Mouse (Mus musculus) cerebellum, postnatal 36 days (tissue): ENCODE measurements around the gene Dgcr8.

Source experiments
- DNase-seq, 2 experiments: peaks; one replicate each; pipeline ENCODE4 v3.0.0; 2021 to 2022; ENCODE audit warnings: mixed read lengths in 2 of 2

Dgcr8 gene

DNA sequence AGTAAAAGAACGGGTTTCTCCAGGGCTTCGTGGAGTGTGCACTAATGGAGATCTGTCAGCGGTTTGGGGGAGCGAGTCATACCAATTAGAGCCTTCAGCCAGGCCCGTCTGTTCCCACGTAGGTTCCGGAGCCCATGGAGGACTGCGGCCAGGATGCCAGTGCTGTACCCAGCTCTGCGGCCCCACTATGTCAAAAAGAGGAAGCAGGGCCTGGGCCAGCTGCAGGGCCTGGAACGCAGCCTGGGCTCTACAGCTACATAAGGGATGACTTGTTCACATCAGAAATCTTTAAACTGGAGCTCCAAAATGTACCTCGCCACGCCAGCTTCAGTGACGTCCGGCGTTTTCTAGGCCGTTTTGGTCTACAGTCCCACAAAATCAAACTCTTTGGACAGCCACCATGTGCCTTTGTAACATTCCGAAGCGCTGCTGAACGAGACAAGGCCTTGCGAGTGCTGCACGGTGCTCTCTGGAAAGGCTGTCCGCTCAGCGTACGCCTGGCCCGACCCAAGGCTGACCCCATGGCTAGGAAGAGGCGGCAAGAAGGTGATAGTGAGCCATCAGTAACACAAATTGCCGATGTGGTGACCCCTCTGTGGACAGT lies 39.6 kb downstream of the Dgcr8 start:
- DNase-seq: peak in 1 of 2 experiments; percentile 52

DNA sequence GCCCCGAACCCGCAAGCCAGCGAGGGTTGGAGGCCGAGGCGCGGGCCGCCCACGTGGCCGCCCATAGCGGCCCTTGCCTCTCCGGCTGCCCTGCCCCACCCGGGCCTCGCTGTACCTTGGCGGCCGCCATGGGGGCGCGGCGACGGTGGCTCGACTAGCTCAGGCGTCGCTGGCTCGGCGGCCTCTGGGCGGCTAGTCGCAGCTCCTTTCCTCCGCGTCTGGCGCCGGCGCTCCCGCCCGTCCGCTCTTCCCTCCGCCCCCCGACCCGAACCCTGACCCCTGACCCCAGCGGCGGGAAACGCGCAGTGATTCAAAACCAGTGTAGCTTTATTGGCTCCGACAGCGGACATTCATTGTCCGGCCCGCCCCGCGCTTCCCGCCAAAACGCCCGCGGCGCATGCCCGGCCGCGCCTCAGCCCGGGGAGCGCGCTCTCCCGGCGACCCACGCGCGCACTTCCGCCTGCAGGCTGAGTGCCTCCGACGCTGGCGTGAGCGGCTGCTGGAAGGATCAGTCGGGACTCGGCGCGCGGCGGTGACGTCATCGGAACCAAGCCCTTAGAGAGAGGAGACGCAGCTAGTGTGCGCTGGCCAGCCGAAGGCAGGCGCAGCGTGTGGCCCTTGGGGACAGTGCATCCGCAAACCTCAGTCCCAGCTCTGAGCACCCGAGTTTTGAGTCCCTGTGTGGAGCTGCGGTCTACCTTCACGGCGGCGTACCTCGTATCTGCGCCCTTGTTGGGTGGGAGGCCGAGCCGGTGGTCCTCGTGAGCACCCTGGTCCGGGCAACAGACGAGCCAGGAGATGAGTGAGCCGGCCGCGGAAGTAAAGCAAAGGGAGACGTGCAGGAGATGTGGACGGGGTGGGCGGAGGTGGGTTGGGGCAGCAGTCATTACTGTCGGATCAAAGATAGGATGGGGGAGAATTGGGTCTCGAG lies 40.3 kb downstream of the Dgcr8 start, which contains the start of the genes Trmt2a and Ranbp1:
Gene Trmt2a (plus strand): TSS at position 247 of the 931 bp plus-strand sequence.
Gene Ranbp1 (minus strand): TSS at position 300 of the 931 bp plus-strand sequence.
- DNase-seq: peak; percentile 96 to 98

GRCm38 (mm10) chr16:18247521-18248399 lies 41.3 kb downstream of the Dgcr8 start:
- no peak for DNase-seq

DNA sequence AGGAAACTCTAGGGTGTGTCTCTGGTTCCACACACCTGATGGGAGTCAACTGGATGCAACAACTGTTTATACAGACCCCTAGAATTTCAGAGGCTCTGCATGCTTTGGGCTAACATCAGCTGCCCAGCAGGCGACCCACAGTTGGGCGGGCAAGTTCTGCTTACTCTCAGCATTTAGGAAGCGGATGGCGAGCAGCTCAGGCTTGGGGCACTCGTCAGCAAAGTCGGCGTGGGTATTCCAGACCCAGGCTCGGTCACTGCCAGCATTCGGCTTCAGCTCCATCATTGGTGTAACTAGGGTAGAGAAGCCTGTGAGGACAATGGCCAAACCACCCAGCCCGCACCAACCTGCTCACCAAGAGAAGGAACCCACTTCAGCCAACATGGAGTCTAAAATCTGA lies 47.5 kb downstream of the Dgcr8 start:
- no peak for DNase-seq

DNA sequence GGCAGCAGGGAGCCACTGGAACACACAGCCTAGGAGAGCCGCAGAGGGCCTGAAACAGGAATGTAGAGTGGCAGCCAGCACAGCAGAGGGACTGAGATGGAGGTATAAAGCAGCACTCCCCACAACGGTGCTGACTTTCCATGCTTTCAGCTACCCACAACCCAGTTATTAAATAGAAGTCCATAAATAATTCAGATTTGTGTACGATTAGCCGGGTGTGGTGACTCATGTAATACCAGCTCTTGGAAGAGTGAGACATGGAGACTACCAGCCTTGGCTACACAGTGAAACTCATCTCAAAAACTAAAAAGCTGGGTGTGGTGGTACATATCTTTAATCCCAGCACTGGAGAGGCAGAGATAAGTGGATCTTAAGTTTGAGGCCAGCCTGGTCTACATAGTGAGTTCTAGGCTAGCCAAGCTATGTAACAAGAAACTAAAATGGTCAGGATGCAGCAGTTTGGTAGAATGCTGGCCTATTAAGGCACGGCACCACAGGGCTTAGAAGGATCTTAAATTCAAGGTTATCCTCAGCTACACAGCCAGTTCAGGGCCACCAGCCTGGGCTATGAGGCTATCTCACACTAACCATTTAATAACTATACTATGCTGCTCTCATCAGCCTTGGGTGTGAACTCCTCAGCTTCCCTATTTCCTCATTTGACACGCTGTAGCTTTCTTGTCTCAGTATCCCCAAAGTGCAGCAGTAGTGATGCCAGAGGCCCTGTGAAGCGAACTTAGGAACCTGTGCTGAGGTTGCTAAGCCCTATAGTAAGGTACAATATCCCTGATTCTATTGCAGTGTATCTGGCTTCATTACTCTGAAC lies 52.2 kb downstream of the Dgcr8 start:
- DNase-seq: no peak

- peak; percentile 70 to 74 for DNase-seq
Measured at GRCm38 (mm10) chr16:18235389-18236065, 53.5 kb downstream of the Dgcr8 start.

DNA sequence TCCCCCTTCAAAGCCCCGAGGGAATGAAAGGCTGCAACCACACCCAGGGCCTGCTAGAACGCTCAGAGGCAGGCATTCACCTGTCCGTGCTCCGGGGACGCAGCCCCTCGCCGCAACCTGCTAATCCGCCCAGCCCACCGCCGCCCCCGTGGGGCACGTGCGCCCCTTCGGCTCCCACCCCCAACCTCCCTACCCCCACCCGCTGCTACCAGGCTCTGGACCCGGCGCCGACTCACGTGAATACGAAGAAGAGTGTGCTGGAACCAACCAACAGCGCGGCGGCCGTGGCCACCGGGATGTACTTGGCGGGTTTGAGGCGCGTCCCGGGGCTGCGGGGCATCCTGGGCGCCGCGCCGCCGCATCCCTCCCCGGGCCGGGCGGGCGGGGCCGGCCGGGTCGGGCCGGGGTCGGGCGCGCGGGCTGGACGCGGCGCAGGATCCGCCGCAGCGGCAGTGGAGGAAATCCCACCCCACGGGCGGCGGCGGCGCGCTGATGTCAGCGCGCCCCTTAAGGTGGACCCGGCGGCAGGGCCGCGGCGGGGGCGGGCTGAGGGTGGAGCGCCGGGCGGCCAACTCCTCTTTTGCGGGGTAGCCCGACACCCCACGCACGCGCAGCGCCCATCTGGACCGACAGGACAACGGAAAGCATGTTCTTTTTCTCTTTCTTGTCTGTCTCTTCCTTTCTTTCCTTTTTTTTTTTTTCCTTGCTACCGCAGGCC lies 54.2 kb downstream of the Dgcr8 start, which contains the start of gene Zdhhc8:
Gene Zdhhc8 (minus strand): TSS at position 466 of the 718 bp plus-strand sequence.
- peak in 1 of 2 experiments; percentile 83 for DNase-seq

GRCm38 (mm10) chr16:18233919-18234670 lies 55.0 kb downstream of the Dgcr8 start:
- DNase-seq: no peak

DNA sequence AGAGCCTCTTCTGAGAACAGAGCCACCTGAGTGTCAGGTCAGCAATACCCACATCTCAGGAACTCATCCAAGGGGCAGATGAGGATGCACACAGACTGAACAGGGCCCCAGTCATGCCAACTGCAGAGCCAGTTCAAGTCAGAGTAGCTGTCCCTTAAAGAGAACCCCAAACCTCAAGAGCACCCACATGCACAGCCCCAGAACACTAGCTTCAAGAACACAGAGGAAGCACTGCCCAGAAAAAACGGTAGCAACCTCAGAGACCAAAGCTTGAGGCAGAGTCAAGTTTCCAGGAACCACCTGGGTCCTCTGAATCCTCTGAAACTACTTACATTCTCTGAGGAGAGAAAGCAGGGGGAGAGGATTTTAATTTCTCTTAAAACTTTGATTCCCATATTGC lies 55.6 kb downstream of the Dgcr8 start:
- no peak for DNase-seq

GRCm38 (mm10) chr16:18231451-18231850 lies 57.6 kb downstream of the Dgcr8 start:
- DNase-seq: no peak

GRCm38 (mm10) chr16:18231047-18231446 lies 58.0 kb downstream of the Dgcr8 start:
- DNase-seq: no peak

DNA sequence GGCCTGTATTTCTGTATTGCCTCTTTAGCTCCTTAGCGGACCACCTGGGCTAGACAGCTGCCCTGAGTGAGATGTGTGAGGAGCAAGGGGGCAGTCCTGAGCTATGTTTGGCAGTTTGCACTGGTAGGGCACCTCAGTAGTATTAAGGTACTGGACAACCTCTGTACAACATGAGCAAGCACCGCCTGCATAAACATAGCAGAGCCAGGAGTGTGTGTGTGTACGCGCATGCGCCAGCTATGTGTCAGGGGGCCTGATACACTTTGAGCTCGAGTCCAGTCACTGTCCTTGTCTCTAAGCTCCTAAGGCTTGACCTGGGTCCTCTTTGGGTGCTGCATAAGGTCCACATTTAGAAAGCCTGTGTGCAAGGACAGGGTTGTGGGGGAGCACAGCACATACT lies 58.4 kb downstream of the Dgcr8 start:
- DNase-seq: no peak

DNA sequence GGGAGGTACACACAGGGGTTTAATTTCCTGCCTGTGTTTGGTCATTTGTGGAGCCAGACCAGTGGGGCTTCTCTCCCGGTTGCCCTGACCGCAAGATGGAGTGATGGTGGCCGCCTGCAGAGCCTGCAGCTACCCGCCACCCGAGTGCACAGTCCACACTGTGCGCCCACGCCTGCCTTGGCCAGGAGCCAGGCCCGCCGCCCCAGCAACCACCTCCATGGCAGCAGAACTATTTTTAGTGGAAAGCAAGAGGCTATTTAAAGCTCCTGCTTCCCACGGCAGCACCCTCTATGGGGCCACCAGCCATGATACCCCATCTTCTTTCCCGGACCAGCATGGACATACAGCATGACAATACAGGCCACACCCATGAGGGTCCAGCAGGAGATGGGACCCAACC lies 59.4 kb downstream of the Dgcr8 start:
- DNase-seq: peak; percentile 69 to 79

DNA sequence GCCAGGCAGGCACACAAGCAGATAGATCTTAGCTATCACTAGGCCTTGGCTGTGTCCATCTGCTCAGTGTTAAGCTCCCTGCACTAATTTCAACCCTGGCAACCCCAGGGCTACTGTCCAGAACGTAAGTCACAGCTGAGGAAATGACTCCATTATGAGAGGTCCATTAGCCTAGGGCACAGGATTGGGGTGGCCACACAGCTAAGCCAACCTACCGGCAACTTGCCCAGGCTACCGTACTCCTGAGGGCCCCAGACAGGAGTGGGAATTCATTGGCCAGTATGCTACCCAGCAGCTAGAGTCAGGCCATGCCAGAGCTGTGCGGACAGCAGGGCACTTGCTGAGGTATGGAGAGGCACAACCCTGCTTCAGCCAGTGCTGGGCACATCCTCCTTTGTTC lies 60.2 kb downstream of the Dgcr8 start:
- peak; percentile 72 to 75 for DNase-seq

- no peak for DNase-seq
Measured at GRCm38 (mm10) chr16:18227897-18228422, 61.1 kb downstream of the Dgcr8 start.

- no peak for DNase-seq
Measured at GRCm38 (mm10) chr16:18227187-18227586, 61.9 kb downstream of the Dgcr8 start.

- no peak for DNase-seq
Measured at GRCm38 (mm10) chr16:18222188-18222587, 66.9 kb downstream of the Dgcr8 start.

DNA sequence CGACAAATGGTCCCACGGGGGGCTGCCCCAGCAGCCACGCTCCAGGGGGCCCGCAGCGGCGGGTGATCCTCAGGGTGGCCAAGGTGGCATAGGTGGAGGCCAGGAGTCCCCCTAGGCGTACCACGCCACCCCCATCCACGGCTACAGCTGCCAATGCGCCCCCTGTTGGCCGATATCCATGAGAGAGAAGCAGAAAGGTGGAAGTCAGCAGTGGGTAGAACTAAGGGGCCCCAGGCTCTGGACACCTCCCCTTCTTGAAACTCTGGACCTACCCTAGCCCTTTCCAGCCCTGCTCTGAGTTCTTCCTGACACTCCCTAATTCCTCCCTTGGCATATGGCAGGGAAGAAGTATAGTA lies 67.5 kb downstream of the Dgcr8 start:
- DNase-seq: no peak

DNA sequence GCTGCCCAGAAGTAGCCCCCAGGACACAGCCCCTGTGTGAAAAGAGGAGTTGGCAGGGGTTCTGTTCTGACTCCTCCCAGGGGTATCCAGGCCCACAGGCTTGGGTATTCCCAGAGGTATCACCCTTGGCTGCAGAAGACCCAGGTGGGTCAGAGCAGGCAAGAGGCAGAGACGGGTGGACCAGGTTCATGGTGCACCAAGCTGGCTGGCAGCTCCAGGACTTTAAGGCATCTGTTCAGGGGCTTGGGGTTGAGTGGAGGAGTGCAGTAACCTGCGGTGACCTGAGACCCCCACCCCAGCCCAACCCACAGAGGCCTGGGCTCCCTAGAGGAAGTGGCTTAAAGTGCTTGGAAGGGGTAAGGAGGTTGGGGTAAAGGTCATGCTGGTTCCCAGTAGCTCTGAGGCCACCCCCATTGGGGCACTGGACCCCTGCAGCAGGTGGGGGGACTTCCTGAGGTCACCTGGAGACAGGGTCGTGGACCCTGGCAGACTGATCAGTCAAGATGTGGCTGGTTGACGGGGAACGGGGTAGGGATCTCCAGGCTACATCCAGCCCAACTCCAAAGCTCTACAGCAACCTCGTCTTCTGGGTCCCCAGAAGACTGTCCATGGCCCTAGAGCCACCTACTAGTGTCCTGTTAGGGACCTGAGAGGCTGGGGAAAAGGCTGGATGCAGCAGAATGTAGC lies 68.0 kb downstream of the Dgcr8 start:
- no peak for DNase-seq
